Mouse (Mus musculus): ENCODE results near the gene Amz1. TPM values are rescaled to one million over a fixed set of nuclear protein-coding genes. Genes with fewer than 3 reads are reported as not detected.
A peak's percentile ranks its signal among the peaks of the same experiment; 100 is the strongest.

The Amz1 gene
- total RNA-seq, 1 experiment = 5.6 TPM

- no peak for DNase-seq (ENCODE audit: low read depth, low spot score)
- in situ Hi-C loops (cut with MboI; ENCODE audit: low sequenced_read_pairs in 2 of 2, unreplicated experiment in 2 of 2) = no loop called here
- H3K27ac ChIP-seq (ENCODE audit: insufficient read depth, low read depth, low read length, poor library complexity, severe bottlenecking) = no peak overlapping the region
- peaks cover 0 to 6% of the 10 kb centered on the region in 2 experiments; a peak in 2 of 4 replicates for H3K4me1 ChIP-seq (ENCODE audit: control insufficient read depth in 2 of 2, insufficient read depth in 2 of 2, low read length in 2 of 2, poor library complexity in 1 of 2)
- TF ChIP-seq ZNF384 (IDR thresholded peaks at IDR 0.05; ENCODE audit: low read depth, low read length) (no peak), CHD2 (IDR thresholded peaks at IDR 0.05; ENCODE audit: low read depth, low read length) (no peak), ZC3H11A (IDR thresholded peaks at IDR 0.05; ENCODE audit: borderline replicate concordance, low read depth, low read length) (no peak), HCFC1 (IDR thresholded peaks at IDR 0.05; ENCODE audit: borderline replicate concordance, insufficient read depth, low read length) (no peak), MAFK (IDR thresholded peaks at IDR 0.05; ENCODE audit: insufficient read depth, low read depth, low read length) (no peak)
- no peaks in the 10 kb centered on the region for H3K36me3 ChIP-seq (ENCODE audit: control insufficient read depth, insufficient read depth, low read length, poor library complexity, severe bottlenecking)
- no peak overlapping the region for H3K9ac ChIP-seq (ENCODE audit: insufficient read depth, low read depth, low read length, poor library complexity, severe bottlenecking)
- no peaks in the 10 kb centered on the region for H3K9me3 ChIP-seq (ENCODE audit: control insufficient read depth, insufficient read depth, low read depth, low read length)
- no peak overlapping the region for H3K4me3 ChIP-seq (ENCODE audit: insufficient read depth in 1 of 2, low read depth in 1 of 2, low read length in 2 of 2, poor library complexity in 1 of 2, severe bottlenecking in 1 of 2)
Measured at GRCm38 (mm10) chr5:140741877-140742276, 17.9 kb downstream of the Amz1 start.

- H3K4me1 ChIP-seq (ENCODE audit: control insufficient read depth in 2 of 2, insufficient read depth in 2 of 2, low read length in 2 of 2, poor library complexity in 1 of 2) = peaks cover 0 to 3% of the 10 kb centered on the region in 2 experiments; a peak in 1 of 4 replicates
- TF ChIP-seq HCFC1 (IDR thresholded peaks at IDR 0.05; ENCODE audit: borderline replicate concordance, insufficient read depth, low read length) (no peak), ZC3H11A (IDR thresholded peaks at IDR 0.05; ENCODE audit: borderline replicate concordance, low read depth, low read length) (no peak), MAFK (IDR thresholded peaks at IDR 0.05; ENCODE audit: insufficient read depth, low read depth, low read length) (no peak), CHD2 (IDR thresholded peaks at IDR 0.05; ENCODE audit: low read depth, low read length) (no peak), ZNF384 (IDR thresholded peaks at IDR 0.05; ENCODE audit: low read depth, low read length) (no peak)
- H3K9ac ChIP-seq (ENCODE audit: insufficient read depth, low read depth, low read length, poor library complexity, severe bottlenecking) = no peak overlapping the region
- H3K4me3 ChIP-seq (ENCODE audit: insufficient read depth in 1 of 2, low read depth in 1 of 2, low read length in 2 of 2, poor library complexity in 1 of 2, severe bottlenecking in 1 of 2) = peak overlapping the region in 1 of 2 experiments; percentile 49; a peak in 1 of 4 replicates
- no peak for DNase-seq (ENCODE audit: low read depth, low spot score)
- H3K9me3 ChIP-seq (ENCODE audit: control insufficient read depth, insufficient read depth, low read depth, low read length) = no peaks in the 10 kb centered on the region
- H3K27ac ChIP-seq (ENCODE audit: insufficient read depth, low read depth, low read length, poor library complexity, severe bottlenecking) = no peak overlapping the region
- in situ Hi-C loops (cut with MboI; ENCODE audit: low sequenced_read_pairs in 2 of 2, unreplicated experiment in 2 of 2) = no loop called here
- no peaks in the 10 kb centered on the region for H3K36me3 ChIP-seq (ENCODE audit: control insufficient read depth, insufficient read depth, low read length, poor library complexity, severe bottlenecking)
Measured at GRCm38 (mm10) chr5:140743706-140744131, 19.8 kb downstream of the Amz1 start.

- in situ Hi-C loops (cut with MboI; ENCODE audit: low sequenced_read_pairs in 2 of 2, unreplicated experiment in 2 of 2) = no loop called here
- peaks cover 0 to 7% of the 10 kb centered on the region in 2 experiments; a peak in 2 of 4 replicates for H3K4me1 ChIP-seq (ENCODE audit: control insufficient read depth in 2 of 2, insufficient read depth in 2 of 2, low read length in 2 of 2, poor library complexity in 1 of 2)
- no peak for TF ChIP-seq ZNF384 (IDR thresholded peaks at IDR 0.05; ENCODE audit: low read depth, low read length)
- TF ChIP-seq MAFK (IDR thresholded peaks at IDR 0.05; ENCODE audit: insufficient read depth, low read depth, low read length) = no peak
- no peak for TF ChIP-seq ZC3H11A (IDR thresholded peaks at IDR 0.05; ENCODE audit: borderline replicate concordance, low read depth, low read length)
- no peak for TF ChIP-seq HCFC1 (IDR thresholded peaks at IDR 0.05; ENCODE audit: borderline replicate concordance, insufficient read depth, low read length)
- no peak for TF ChIP-seq CHD2 (IDR thresholded peaks at IDR 0.05; ENCODE audit: low read depth, low read length)
- DNase-seq (ENCODE audit: low read depth, low spot score) = no peak
- no peak overlapping the region for H3K4me3 ChIP-seq (ENCODE audit: insufficient read depth in 1 of 2, low read depth in 1 of 2, low read length in 2 of 2, poor library complexity in 1 of 2, severe bottlenecking in 1 of 2)
- no peak overlapping the region for H3K27ac ChIP-seq (ENCODE audit: insufficient read depth, low read depth, low read length, poor library complexity, severe bottlenecking)
- H3K9me3 ChIP-seq (ENCODE audit: control insufficient read depth, insufficient read depth, low read depth, low read length) = no peaks in the 10 kb centered on the region
- H3K9ac ChIP-seq (ENCODE audit: insufficient read depth, low read depth, low read length, poor library complexity, severe bottlenecking) = no peak overlapping the region
- H3K36me3 ChIP-seq (ENCODE audit: control insufficient read depth, insufficient read depth, low read length, poor library complexity, severe bottlenecking) = peaks cover 3% of the 10 kb centered on the region; the same call in 1 of the 2 replicates
Measured at GRCm38 (mm10) chr5:140748425-140748824, 24.5 kb downstream of the Amz1 start.

GRCm38 (mm10) chr5:140749062-140749875 lies 25.3 kb downstream of the Amz1 start:
- in situ Hi-C loops (cut with MboI; ENCODE audit: low sequenced_read_pairs in 2 of 2, unreplicated experiment in 2 of 2) = no loop called here
- no peak overlapping the region for H3K27ac ChIP-seq (ENCODE audit: insufficient read depth, low read depth, low read length, poor library complexity, severe bottlenecking)
- peak overlapping the region; percentile 57; the same call in 1 of the 2 replicates for H3K9ac ChIP-seq (ENCODE audit: insufficient read depth, low read depth, low read length, poor library complexity, severe bottlenecking)
- H3K4me1 ChIP-seq (ENCODE audit: control insufficient read depth in 2 of 2, insufficient read depth in 2 of 2, low read length in 2 of 2, poor library complexity in 1 of 2) = peaks cover 0 to 7% of the 10 kb centered on the region in 2 experiments; a peak in 2 of 4 replicates
- H3K9me3 ChIP-seq (ENCODE audit: control insufficient read depth, insufficient read depth, low read depth, low read length) = no peaks in the 10 kb centered on the region
- no peak for DNase-seq (ENCODE audit: low read depth, low spot score)
- H3K4me3 ChIP-seq (ENCODE audit: insufficient read depth in 1 of 2, low read depth in 1 of 2, low read length in 2 of 2, poor library complexity in 1 of 2, severe bottlenecking in 1 of 2) = peak overlapping the region; percentile 54; a peak in 3 of 4 replicates
- H3K36me3 ChIP-seq (ENCODE audit: control insufficient read depth, insufficient read depth, low read length, poor library complexity, severe bottlenecking) = peaks cover 3% of the 10 kb centered on the region; the same call in 1 of the 2 replicates
- TF ChIP-seq ZC3H11A (IDR thresholded peaks at IDR 0.05; ENCODE audit: borderline replicate concordance, low read depth, low read length) (no peak; the same call in 1 of the 2 replicates), ZNF384 (IDR thresholded peaks at IDR 0.05; ENCODE audit: low read depth, low read length) (no peak), CHD2 (IDR thresholded peaks at IDR 0.05; ENCODE audit: low read depth, low read length) (no peak), HCFC1 (IDR thresholded peaks at IDR 0.05; ENCODE audit: borderline replicate concordance, insufficient read depth, low read length) (no peak), MAFK (IDR thresholded peaks at IDR 0.05; ENCODE audit: insufficient read depth, low read depth, low read length) (no peak)

All from ES-E14 (cell line).